Mouse (Mus musculus) megakaryocyte, embryonic 14.5 days (primary cell): ENCODE results near the gene Zfx.

Experiments
- FLI1 ChIP-seq: IDR thresholded peaks from 2 replicates; pipeline ENCODE4 v1.6.1; 2012; ENCODE audit warnings: low read length, inconsistent platforms, mixed read lengths
- GATA1 ChIP-seq: IDR thresholded peaks from 3 replicates; pipeline ENCODE4 v1.6.1; 2012; ENCODE audit warnings: mixed read lengths, low read length, inconsistent platforms, borderline replicate concordance

- TF ChIP-seq GATA1, result no peak
- TF ChIP-seq FLI1, result no peak
Observed at GRCm38 (mm10) chrX:94047381-94047780, 76.1 kb downstream of the Zfx start.
